Mouse (Mus musculus) heart, embryonic 10.5 days (tissue): ENCODE data around the gene Cpxm1. TPM values are rescaled to one million over a fixed set of nuclear protein-coding genes. Genes with fewer than 3 reads are reported as not detected.

ENCODE experiments used
- DNase-seq: peaks from one replicate; pipeline ENCODE4 v3.0.0-alpha.2; 2017; ENCODE audit warnings: low spot score
- H3K27ac ChIP-seq: fragments of 300-500 bp; sonication (generic); 2 replicates; pipeline ENCODE4 v1.5.1; 2016; ENCODE audit warnings: mild to moderate bottlenecking
- H3K27me3 ChIP-seq: fragments of 300-500 bp; sonication (generic); 2 replicates; pipeline ENCODE4 v1.6.1; 2016; ENCODE audit warnings: mild to moderate bottlenecking; ENCODE audit not compliant: poor library complexity, insufficient read depth, severe bottlenecking
- H3K36me3 ChIP-seq: fragments of 300-500 bp; sonication (generic); 2 replicates; pipeline ENCODE4 v1.6.1; 2016; ENCODE audit warnings: mild to moderate bottlenecking, moderate library complexity
- H3K4me1 ChIP-seq: fragments of 300-500 bp; sonication (generic); 2 replicates; pipeline ENCODE4 v1.6.1; 2016; ENCODE audit warnings: mild to moderate bottlenecking
- H3K4me3 ChIP-seq: fragments of 300-500 bp; sonication (generic); 2 replicates; pipeline ENCODE4 v1.5.1; 2016; ENCODE audit warnings: mild to moderate bottlenecking, moderate library complexity
- H3K9me3 ChIP-seq: fragments of 300-500 bp; sonication (generic); 2 replicates; pipeline ENCODE4 v1.6.1; 2016; ENCODE audit warnings: mild to moderate bottlenecking, moderate library complexity
- WGBS: fragments of 180-500 bp; shearing (Covaris S2); methylation state at CpG from one replicate; pipeline ENCODE4 v1.1.7; 2016; 5-methylcytosine and 5-hydroxymethylcytosine counted together
- polyA plus RNA-seq: library from polyadenylated mRNA; unstranded; fragments of >200 nt; fragmentation: Nextera tagmentation; extraction: Ambion mirVana; gene quantifications from 2 replicates; pipeline ENCODE4 v1.2.1, GENCODE M21; 2016

Cpxm1 gene
- 36.2 and 57.6 TPM in 2 replicates for polyA plus RNA-seq

GRCm38 (mm10) chr2:130397186-130397985, at the start of gene Cpxm1:
Gene Cpxm1 (minus strand): TSS chr2:130397574.
- Histone ChIP-seq H3K36me3 (peaks cover 34% of the 10 kb centered on the region), H3K27ac (peak within 1 kb of the TSS; percentile 89), H3K4me1 (peaks cover 21% of the 10 kb centered on the region), H3K27me3 (peaks cover 29% of the 10 kb centered on the region), H3K9me3 (no peaks in the 10 kb centered on the region), H3K4me3 (peak within 1 kb of the TSS; percentile 79)
- WGBS: under 1% methylated on average over 39 of the region's 53 CpGs
- peak; percentile 83 for DNase-seq

DNA sequence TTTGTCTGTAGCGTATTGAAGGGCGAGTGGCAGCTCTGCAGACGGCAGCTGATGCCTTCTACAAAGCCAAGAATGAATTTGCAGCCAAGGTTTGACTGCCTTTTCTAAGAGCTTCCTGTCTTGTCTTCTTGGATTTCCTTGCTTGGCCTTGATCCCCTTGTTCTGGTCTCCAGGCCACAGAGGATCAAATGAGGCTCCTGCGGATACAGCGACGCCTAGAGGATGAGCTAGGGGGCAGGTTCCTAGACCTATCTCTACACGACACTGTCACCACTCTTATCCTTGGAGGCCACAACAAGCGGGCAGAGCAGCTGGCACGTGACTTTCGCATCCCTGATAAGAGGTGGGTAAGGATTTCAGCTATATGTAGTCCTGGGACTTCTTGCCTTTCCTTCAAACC, 44.8 kb upstream of the Cpxm1 start:
- no peak for DNase-seq
- no peaks in the 10 kb centered on the region for H3K4me1 ChIP-seq
- no peaks in the 10 kb centered on the region for H3K27me3 ChIP-seq
- no peak overlapping the region for H3K4me3 ChIP-seq
- H3K36me3 ChIP-seq: peaks cover 75% of the 10 kb centered on the region
- H3K27ac ChIP-seq: no peak overlapping the region
- WGBS: 80% methylated on average over 10 of the region's 10 CpGs
- no peaks in the 10 kb centered on the region for H3K9me3 ChIP-seq

GRCm38 (mm10) chr2:130439840-130440480, 42.6 kb upstream of the Cpxm1 start:
- Histone ChIP-seq H3K36me3 (peaks cover 76% of the 10 kb centered on the region), H3K4me3 (no peak overlapping the region), H3K27ac (no peak overlapping the region), H3K4me1 (no peaks in the 10 kb centered on the region), H3K27me3 (no peaks in the 10 kb centered on the region), H3K9me3 (no peaks in the 10 kb centered on the region)
- no peak for DNase-seq
- 89% methylated on average over 4 of the region's 4 CpGs for WGBS

- no peaks in the 10 kb centered on the region for H3K27me3 ChIP-seq
- peaks cover 69% of the 10 kb centered on the region for H3K36me3 ChIP-seq
- H3K4me1 ChIP-seq: no peaks in the 10 kb centered on the region
- no peak overlapping the region for H3K4me3 ChIP-seq
- H3K27ac ChIP-seq: no peak overlapping the region
- DNase-seq: no peak
- no peaks in the 10 kb centered on the region for H3K9me3 ChIP-seq
- 94% methylated on average over 3 of the region's 3 CpGs for WGBS
Measured at GRCm38 (mm10) chr2:130438861-130439260, 41.5 kb upstream of the Cpxm1 start.

- peaks cover 51% of the 10 kb centered on the region for H3K36me3 ChIP-seq
- H3K27ac ChIP-seq: no peak overlapping the region
- no peaks in the 10 kb centered on the region for H3K9me3 ChIP-seq
Measured at GRCm38 (mm10) chr2:130436769-130437168, 39.4 kb upstream of the Cpxm1 start.

GRCm38 (mm10) chr2:130433152-130433551, 35.8 kb upstream of the Cpxm1 start:
- Histone ChIP-seq H3K36me3 (peaks cover 17% of the 10 kb centered on the region), H3K27me3 (no peaks in the 10 kb centered on the region), H3K4me1 (no peaks in the 10 kb centered on the region; the same call in 1 of the 2 replicates), H3K27ac (no peak overlapping the region), H3K9me3 (no peaks in the 10 kb centered on the region), H3K4me3 (no peak overlapping the region)
- no peak for DNase-seq
- 25% methylated on average over 4 of the region's 4 CpGs for WGBS

More at GRCm38 (mm10) chr2:130436769-130437168, 39.4 kb upstream of the Cpxm1 start:
- Histone ChIP-seq H3K4me1 (no peaks in the 10 kb centered on the region), H3K27me3 (no peaks in the 10 kb centered on the region), H3K4me3 (no peak overlapping the region)
- DNase-seq: no peak
- WGBS: 92% methylated on average over 1 of the region's 1 CpGs

DNA sequence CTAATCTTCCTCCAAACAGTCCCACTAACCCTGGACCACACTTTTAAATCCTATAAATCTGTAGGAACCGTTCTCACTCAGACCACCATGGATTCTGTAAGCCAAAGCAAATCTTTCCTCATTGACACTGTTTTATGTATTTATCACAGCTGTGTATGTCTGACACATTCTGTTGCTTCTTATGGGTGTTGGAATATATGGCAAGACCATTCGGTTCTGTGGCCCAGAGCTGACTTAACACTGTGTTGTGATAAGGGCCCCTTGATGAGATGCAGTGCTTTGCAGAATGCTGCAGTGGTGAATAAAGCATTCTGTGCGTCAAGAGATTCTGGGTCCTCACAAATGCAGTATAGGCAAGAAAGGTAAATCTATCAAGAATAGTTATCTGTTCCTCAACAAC, 34.8 kb upstream of the Cpxm1 start:
- WGBS: 71% methylated on average over 3 of the region's 3 CpGs
- H3K36me3 ChIP-seq: peaks cover 10% of the 10 kb centered on the region

DNA sequence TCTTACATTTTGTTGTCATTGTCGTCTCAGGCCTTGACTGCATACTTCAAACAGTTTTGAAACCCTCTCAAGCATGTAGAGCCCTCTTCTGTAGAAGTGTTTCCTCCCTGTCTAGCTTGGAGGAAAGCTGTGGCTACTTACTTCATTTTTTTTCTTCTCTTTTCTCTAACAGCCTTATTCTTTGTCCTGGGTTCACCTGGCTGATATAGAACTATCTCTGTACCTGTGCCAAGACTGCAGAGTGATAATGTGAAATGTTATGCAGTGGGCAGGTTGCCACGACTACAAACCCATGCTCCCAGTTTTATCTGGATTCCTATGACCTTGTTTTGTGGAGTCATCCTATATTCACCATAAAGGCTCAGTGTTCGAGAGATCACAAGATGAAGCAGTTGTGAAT, 33.1 kb upstream of the Cpxm1 start:
- 86% methylated on average over 3 of the region's 3 CpGs for WGBS
- Histone ChIP-seq H3K4me3 (no peak overlapping the region), H3K27me3 (no peaks in the 10 kb centered on the region), H3K27ac (no peak overlapping the region), H3K36me3 (peaks cover 8% of the 10 kb centered on the region), H3K9me3 (no peaks in the 10 kb centered on the region), H3K4me1 (peaks cover 1% of the 10 kb centered on the region)
- no peak for DNase-seq

More for the DNA sequence above, 34.8 kb upstream of the Cpxm1 start:
- Histone ChIP-seq H3K4me3 (no peak overlapping the region), H3K9me3 (no peaks in the 10 kb centered on the region), H3K27ac (no peak overlapping the region), H3K27me3 (no peaks in the 10 kb centered on the region), H3K4me1 (no peaks in the 10 kb centered on the region; the same call in 1 of the 2 replicates)
- DNase-seq: no peak

- Histone ChIP-seq H3K27ac (no peak overlapping the region), H3K4me3 (no peak overlapping the region), H3K4me1 (peaks cover 8% of the 10 kb centered on the region), H3K36me3 (peaks cover 8% of the 10 kb centered on the region), H3K27me3 (no peaks in the 10 kb centered on the region), H3K9me3 (no peaks in the 10 kb centered on the region)
- WGBS: 60% methylated on average over 2 of the region's 2 CpGs
- DNase-seq: no peak
Measured at GRCm38 (mm10) chr2:130429851-130430250, 32.5 kb upstream of the Cpxm1 start.

DNA sequence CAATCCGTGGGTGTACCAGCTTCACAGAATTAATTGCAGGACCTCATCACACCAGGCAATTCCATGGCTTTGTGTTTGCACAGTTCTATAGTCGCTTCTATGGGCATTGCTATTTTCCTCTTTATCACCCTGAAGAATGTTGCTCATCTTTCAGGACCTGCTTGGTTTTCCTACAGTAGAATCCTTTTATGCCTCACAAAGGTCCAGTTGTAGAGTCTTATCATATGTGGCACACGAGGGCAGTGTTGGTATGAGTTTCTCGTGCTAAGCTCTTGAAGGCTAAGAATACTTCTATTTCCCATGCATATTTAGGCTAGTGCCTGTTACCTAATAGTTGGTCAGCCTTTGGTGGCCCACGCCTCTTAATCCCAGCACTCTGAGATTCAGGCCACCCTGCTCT, 27.7 kb upstream of the Cpxm1 start:
- Histone ChIP-seq H3K27me3 (no peaks in the 10 kb centered on the region), H3K36me3 (peaks cover 16% of the 10 kb centered on the region), H3K4me3 (peak overlapping the region; percentile 89), H3K9me3 (no peaks in the 10 kb centered on the region), H3K27ac (peak overlapping the region; percentile 97), H3K4me1 (peaks cover 25% of the 10 kb centered on the region)
- DNase-seq: no peak
- 36% methylated on average over 5 of the region's 5 CpGs for WGBS

DNA sequence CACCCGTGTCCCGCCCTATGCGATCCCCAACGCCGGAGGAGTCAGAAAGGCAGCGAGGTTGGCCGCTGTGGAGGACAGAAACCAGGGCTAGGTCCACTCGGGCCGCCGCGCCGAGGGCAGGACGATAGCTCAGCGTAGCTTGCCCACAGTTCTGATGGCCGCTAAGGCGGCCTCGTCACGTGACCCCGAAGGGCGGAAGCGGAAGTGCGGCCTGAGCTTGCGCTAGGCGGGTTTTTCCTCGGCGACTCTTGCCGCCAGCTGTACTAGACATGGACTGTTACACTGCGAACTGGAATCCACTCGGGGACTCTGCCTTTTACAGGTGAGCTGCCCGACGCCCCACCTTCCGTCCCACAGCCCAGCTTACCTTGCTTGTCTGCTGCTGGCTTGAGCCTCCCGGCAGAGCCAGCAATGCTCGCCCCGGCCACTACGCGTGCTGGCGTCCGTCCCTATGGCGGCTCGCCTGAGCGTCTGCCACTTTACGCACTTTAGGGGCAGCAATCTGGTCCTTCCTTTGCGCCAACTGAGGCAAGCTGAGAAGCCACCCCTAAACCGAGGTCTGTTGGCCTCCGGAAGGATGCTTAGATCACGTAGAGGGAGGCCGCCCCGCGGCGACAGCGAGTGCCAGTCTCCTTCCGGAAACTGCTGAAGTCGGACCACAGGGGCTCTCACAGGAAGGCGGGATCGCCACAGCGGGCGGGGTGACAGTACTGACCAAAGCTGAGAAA, 26.9 kb upstream of the Cpxm1 start, which contains the start of the genes Vps16 and Pced1a:
Gene Vps16 (plus strand): TSS at position 214 of the 728 bp plus-strand sequence.
Gene Pced1a (minus strand): TSS at position 576 of the 728 bp plus-strand sequence.
- Histone ChIP-seq H3K27me3 (no peaks in the 10 kb centered on the region), H3K4me3 (peak within 1 kb of the TSS; percentile 89), H3K4me1 (peaks cover 25% of the 10 kb centered on the region), H3K9me3 (no peaks in the 10 kb centered on the region), H3K36me3 (peaks cover 22% of the 10 kb centered on the region), H3K27ac (peak within 1 kb of the TSS; percentile 97)
- peak; percentile 96 for DNase-seq
- WGBS: under 1% methylated on average over 58 of the region's 58 CpGs

GRCm38 (mm10) chr2:130423397-130424125, 26.2 kb upstream of the Cpxm1 start:
- Histone ChIP-seq H3K36me3 (peaks cover 28% of the 10 kb centered on the region), H3K4me3 (peak overlapping the region; percentile 89), H3K9me3 (no peaks in the 10 kb centered on the region), H3K27me3 (no peaks in the 10 kb centered on the region), H3K4me1 (peaks cover 25% of the 10 kb centered on the region), H3K27ac (peak overlapping the region; percentile 97)
- peak; percentile 87 for DNase-seq
- WGBS: 14% methylated on average over 49 of the region's 49 CpGs
